ENCODE assay signal across 9 mouse cellular contexts in genomic region chr2:166140427-166140826, GRCm38 (mm10). TPM values are rescaled to one million over a fixed set of nuclear protein-coding genes. Genes with fewer than 3 reads are reported as not detected.
A peak's percentile ranks its signal among the peaks of the same experiment; 100 is the strongest.
DNase-seq lines count a peak whose midpoint lies in the region; ATAC-seq and TF ChIP-seq lines count a peak whose summit lies in the region.
"Had no signal": no experiment of that assay in that cellular context is flagged by ENCODE, and none has a peak within 500 bp of the region (broad histone marks: within the 10 kb centered on the region; RNA-seq: fewer than 3 reads in every experiment).

No protein-coding gene starts in this region.

- intact Hi-C loops in gastrocnemius, adult 2 months (cut with DNase I), result no loop called here

- H3K27ac ChIP-seq in gastrocnemius, adult 2 months, result peak overlapping the region; percentile 28; the same call in 1 of the 2 replicates

- no peak for TF ChIP-seq CTCF in gastrocnemius, adult 2 months (IDR thresholded peaks at IDR 0.05)

- no peak overlapping the region for H3K4me3 ChIP-seq in gastrocnemius, adult 2 months
- H3K4me3 ChIP-seq: erythroblast, embryonic 14.5 days had no signal

- DNase-seq in left cerebral cortex, adult 11 months (ENCODE audit: low spot score), result peak; percentile 54
- no peak for DNase-seq in left cerebral cortex, adult 8-10 months (ENCODE audit: low spot score in 2 of 2)
- DNase-seq in gastrocnemius, adult 2 months, result peak; percentile 84
- DNase-seq in kidney, adult 8-10 months, result peak; percentile 75 to 81
- DNase-seq in thymus, postnatal 4 days, result no peak
- DNase-seq in cerebellum, adult 8-10 months, result no peak
- no peak for DNase-seq in neural tube, embryonic 10.5 days (ENCODE audit: extremely low spot score, low spot score)

- ATAC-seq in megakaryocyte progenitor cell, adult 5-6 weeks (replicated peaks; ENCODE audit: poor library complexity), result peak; percentile 84

RNA-seq across cellular contexts. Expression of gene Sulf2, which starts 15.0 kb away (rescaled TPM):
- total RNA-seq in left cerebral cortex, adult 8-10 months (2022), result 10 to 100 TPM; 87.4 to 91.5 (median 88.6) TPM
- 10 to 100 TPM in 1 of 2 experiments, 1 to 10 TPM in 1; 5.9 to 12.2 TPM for total RNA-seq in gastrocnemius, adult 2 months (2021)
- 1.3 and 3.5 TPM in 2 replicates for total RNA-seq in megakaryocyte progenitor cell, adult 5-6 weeks (2015)
- total RNA-seq in megakaryocyte progenitor cell, adult 5-6 weeks (2017), result 0.88 and 1.5 TPM in 2 replicates

Comparison
In these comparisons a context has a peak if more than half of its experiments do, and no peak if none do; other contexts are left out.
1. DNase-seq: peak in left cerebral cortex, adult 11 months (single experiment), gastrocnemius, adult 2 months (single experiment) and kidney, adult 8-10 months (2 of 2); none in left cerebral cortex, adult 8-10 months (0 of 2), thymus, postnatal 4 days (single experiment), cerebellum, adult 8-10 months (single experiment) and neural tube, embryonic 10.5 days (single experiment).
2. RNA of gene Sulf2, which starts 15.0 kb away (total RNA-seq): 87.4 to 91.5 TPM in left cerebral cortex, adult 8-10 months; 5.9 to 12.2 TPM in gastrocnemius, adult 2 months and 0.88 to 3.5 TPM in megakaryocyte progenitor cell, adult 5-6 weeks; every median in the first group is over 4 times any median in the second.